Mouse (Mus musculus): Measurements from ENCODE around the gene Pdf. TPM values are rescaled to one million over a fixed set of nuclear protein-coding genes. Genes with fewer than 3 reads are reported as not detected.
"Not testable (repeated sequence)": the region's sequence is repeated elsewhere in the genome, so short reads cannot be mapped to it uniquely, and the experiment has no call there.

The Pdf gene
- polyA plus RNA-seq, 1 experiment from 2014 or later = 8.2 TPM

DNA sequence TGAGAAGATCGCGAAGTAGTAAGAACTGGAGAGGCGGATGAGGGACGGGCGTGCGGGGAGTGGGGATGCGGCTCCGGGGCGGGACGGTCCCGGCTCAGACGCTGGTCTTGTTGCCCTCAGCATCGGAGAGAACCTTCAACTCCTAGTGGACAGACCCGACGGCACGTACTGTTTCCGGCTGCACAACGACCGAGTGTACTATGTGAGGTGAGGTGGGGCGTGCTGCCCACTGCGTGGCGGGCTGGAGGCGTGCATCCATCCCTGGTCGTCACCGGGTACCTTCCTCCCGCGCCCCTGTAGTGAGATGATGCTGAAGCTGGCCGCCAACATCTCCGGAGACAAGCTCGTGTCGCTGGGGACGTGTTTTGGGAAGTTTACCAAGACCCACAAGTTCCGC, 8.6 kb upstream of the Pdf start:
- H3K36me3 ChIP-seq (ENCODE audit: inconsistent target) = peaks cover 24% of the 10 kb centered on the region
- under 1% methylated on average over 33 of the region's 33 CpGs for WGBS (ENCODE audit: missing documents)
- H3K4me3 ChIP-seq (ENCODE audit: inconsistent target) = peak overlapping the region; percentile 92
- peaks cover 60% of the 10 kb centered on the region for H3K79me2 ChIP-seq (ENCODE audit: inconsistent target)
- H3K27ac ChIP-seq = peak overlapping the region; percentile 36

DNA sequence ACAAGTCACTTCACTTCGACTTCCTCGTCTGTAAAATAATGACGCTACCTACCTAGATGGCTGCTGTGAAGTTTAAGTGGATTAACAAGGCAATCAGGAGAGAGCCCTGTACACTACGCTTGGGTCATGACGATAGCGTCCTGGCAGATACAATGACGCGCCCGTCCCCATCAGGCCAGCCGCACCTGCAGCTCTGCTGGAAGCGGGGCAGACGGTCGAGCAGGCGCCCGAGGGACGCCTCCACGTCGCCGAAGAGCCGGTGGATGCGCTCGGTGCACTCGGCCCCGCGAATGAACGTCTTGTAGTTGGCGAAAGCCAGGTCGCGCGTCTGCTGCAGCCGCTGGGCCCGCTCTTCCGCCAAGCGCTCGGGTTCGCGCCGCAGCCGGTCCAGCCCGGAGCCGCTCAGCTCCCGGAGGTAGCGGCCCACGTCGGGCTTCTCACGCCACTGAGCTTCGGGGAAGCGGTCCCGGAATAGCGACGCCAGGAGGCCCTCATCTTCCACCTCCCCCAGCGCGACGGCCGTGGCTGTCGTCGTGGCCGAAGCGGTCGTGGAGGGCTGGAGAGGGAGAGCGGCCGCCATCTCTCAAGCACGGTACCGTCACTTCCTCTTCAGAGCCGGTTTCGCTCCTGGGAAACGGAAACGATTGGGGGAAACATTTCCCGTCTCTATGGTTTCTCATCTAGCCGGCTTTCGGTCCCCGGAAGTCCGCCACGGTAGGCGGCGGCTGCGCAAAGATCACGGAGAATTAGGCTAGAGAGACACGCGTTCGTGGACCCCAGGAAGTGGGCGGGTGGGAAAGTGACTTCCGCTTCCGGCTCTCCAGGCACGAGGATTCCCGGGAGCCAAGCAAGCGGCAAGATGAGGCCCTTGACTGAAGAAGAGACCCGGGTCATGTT, 7.9 kb upstream of the Pdf start, which contains the start of the genes Cog8 and Nip7:
Gene Cog8 (minus strand): TSS at position 614 of the 897 bp plus-strand sequence.
Gene Nip7 (plus strand): TSS at position 802 of the 897 bp plus-strand sequence.
- Histone ChIP-seq H3K36me3 (ENCODE audit: inconsistent target) (peaks cover 27% of the 10 kb centered on the region), H3K27ac (peak within 1 kb of the TSS; percentile 36), H3K4me3 (ENCODE audit: inconsistent target) (peak within 1 kb of the TSS; percentile 92), H3K79me2 (ENCODE audit: inconsistent target) (peaks cover 67% of the 10 kb centered on the region)
- 1% methylated on average over 83 of the region's 88 CpGs for WGBS (ENCODE audit: missing documents)

DNA sequence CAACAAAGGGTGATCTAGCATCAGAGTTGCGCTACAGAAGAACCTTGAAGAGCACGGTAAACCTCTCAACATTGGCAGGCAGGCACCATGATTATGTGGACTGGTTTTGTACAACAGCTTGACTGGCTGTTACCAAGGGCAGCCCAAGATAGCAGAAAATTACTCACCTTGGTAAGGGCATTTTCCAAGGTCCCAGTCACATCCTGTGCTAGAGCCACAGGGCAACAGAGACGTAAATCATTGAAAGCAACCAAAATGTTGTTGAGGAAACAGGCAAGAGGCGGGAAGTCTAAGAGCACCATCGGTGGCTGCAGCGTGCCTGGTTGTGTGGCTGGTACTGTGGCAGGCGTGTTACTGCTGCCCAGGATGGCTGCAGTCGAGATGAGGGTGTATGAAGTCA, 3.6 kb upstream of the Pdf start:
- Histone ChIP-seq H3K36me3 (ENCODE audit: inconsistent target) (peaks cover 19% of the 10 kb centered on the region), H3K27ac (no peak overlapping the region), H3K79me2 (ENCODE audit: inconsistent target) (peaks cover 75% of the 10 kb centered on the region), H3K4me3 (ENCODE audit: inconsistent target) (no peak overlapping the region)
- WGBS (ENCODE audit: missing documents) = 93% methylated on average over 8 of the region's 8 CpGs

DNA sequence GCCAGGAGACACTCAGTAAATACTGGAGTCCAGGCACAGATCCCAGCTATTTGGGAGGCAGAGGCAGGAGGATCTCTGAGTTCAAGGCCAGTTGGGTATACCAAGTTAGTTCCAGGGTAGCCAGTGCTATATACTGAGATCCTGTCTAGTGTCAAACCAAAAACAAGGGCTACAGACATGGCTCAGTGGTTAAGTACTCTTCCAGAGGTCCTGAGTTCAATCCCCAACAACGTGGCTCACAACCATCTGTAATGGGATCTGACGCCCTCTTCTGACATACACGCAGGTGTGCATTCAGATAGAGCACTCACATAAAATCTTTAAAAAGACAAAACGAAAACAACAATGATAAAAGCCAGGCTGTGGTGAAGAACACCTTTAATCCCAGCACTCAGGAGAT, 1.1 kb upstream of the Pdf start:
- WGBS (ENCODE audit: missing documents) = 82% methylated on average over 4 of the region's 4 CpGs
- Histone ChIP-seq H3K36me3 (ENCODE audit: inconsistent target) (peaks cover 41% of the 10 kb centered on the region), H3K79me2 (ENCODE audit: inconsistent target) (peaks cover 74% of the 10 kb centered on the region), H3K27ac (no peak overlapping the region), H3K4me3 (ENCODE audit: inconsistent target) (peak overlapping the region; percentile 44)

DNA sequence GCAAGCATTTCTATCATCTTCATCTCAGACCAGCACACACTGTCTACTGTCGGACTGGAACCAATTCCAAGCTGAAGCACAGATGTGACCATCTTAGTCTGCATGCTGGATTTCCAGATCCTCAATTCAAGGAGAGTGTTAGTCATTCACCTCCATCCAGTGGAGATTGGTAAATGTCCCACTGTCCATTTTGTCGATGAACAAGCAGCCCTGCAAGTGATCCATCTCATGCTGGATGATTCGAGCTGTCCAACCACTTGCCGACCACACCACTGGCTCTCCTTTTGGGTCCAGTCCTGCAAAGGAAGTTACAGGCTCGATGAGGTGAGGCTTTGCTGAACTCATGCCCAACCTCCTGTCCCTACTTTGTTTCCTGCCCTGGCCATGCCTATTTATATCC, 1.4 kb downstream of the Pdf start:
- H3K79me2 ChIP-seq (ENCODE audit: inconsistent target) = peaks cover 49% of the 10 kb centered on the region
- no peak overlapping the region for H3K4me3 ChIP-seq (ENCODE audit: inconsistent target)
- WGBS (ENCODE audit: missing documents) = 64% methylated on average over 5 of the region's 5 CpGs
- no peak overlapping the region for H3K27ac ChIP-seq
- peaks cover 51% of the 10 kb centered on the region for H3K36me3 ChIP-seq (ENCODE audit: inconsistent target)

DNA sequence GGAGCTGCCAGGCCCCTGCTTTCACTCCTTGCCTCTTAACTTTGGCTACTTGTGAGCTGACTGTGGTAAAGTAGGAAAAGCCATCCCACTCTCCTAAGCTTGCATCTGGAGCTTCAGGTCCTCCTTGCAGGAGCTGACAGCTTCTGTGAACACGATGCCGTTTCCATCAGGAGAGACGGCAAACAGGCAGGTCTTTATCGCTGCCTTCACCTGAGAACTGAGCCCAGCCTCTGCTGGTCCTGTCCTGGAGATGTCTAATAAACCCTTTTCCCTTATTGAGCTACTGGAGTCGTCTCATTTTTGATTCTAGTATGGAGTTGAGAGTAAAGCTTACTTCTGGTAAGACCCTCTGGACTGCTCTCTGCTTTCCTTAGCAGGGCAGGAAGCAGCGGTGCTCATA, 2.9 kb downstream of the Pdf start:
- 88% methylated on average over 6 of the region's 6 CpGs for WGBS (ENCODE audit: missing documents)
- no peak overlapping the region for H3K4me3 ChIP-seq (ENCODE audit: inconsistent target)
- peaks cover 60% of the 10 kb centered on the region for H3K36me3 ChIP-seq (ENCODE audit: inconsistent target)
- H3K79me2 ChIP-seq (ENCODE audit: inconsistent target) = peaks cover 34% of the 10 kb centered on the region
- H3K27ac ChIP-seq = no peak overlapping the region

DNA sequence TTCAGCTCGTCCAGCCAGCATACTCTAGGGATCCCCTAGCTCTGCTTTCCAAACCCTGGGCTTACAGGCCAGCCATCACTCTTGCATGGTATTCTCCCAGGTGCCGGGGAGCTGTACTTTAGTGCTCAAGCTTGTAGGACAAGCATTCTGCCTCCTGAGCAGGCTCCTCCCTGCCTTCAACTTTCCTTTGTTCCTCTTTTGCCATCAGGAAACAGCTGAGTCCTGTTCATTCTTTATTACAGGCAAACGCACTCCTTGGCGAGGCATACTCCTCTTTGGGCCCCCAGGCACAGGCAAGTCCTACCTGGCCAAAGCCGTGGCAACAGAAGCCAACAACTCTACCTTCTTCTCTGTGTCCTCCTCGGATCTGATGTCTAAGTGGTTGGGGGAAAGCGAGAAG, 7.8 kb downstream of the Pdf start:
- Histone ChIP-seq H3K27ac (no peak overlapping the region), H3K36me3 (ENCODE audit: inconsistent target) (peaks cover 66% of the 10 kb centered on the region), H3K79me2 (ENCODE audit: inconsistent target) (peaks cover 8% of the 10 kb centered on the region; the same call in 1 of the 2 replicates), H3K4me3 (ENCODE audit: inconsistent target) (no peak overlapping the region)
- WGBS (ENCODE audit: missing documents) = 45% methylated on average over 7 of the region's 7 CpGs

DNA sequence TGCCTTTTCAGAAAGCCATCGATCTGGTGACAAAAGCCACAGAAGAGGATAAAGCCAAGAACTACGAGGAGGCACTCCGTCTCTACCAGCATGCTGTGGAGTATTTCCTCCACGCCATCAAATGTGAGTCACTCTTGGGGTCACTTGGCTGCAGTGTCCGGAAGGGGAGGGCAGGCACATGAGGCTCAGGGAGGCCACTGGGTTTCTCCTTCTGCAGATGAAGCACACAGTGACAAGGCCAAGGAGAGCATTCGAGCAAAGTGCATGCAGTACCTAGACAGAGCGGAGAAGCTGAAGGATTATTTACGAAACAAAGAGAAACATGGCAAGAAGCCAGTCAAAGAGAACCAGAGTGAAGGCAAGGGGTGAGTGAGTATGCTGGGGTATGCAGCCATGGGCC, 11.8 kb downstream of the Pdf start:
- Histone ChIP-seq H3K4me3 (ENCODE audit: inconsistent target) (no peak overlapping the region), H3K27ac (no peak overlapping the region), H3K79me2 (ENCODE audit: inconsistent target) (peaks cover 44% of the 10 kb centered on the region), H3K36me3 (ENCODE audit: inconsistent target) (peaks cover 26% of the 10 kb centered on the region)
- whole genome bisulfite sequencing (ENCODE audit: missing documents) = 86% methylated on average over 8 of the region's 8 CpGs

DNA sequence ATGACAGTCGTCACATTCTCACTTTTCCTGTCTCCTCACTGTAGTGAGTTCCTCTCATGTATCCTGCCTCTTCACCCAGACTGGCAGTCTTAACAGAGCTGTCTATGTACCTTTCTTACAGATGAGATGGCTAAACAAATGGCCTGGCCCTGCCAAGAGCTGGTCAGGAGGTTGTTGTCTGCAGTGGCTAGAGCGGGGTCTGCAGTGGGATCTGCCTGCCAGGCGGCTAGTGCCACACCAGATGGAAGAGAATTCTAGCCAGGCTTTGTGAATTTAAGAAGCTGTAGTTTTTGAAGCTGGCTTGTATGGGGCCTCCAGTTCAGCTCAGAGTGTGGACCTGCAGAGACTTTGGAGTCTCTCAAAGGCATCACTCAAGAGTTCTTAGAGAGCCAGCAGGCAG, 12.8 kb downstream of the Pdf start:
- Histone ChIP-seq H3K27ac (no peak overlapping the region), H3K36me3 (ENCODE audit: inconsistent target) (peaks cover 17% of the 10 kb centered on the region), H3K79me2 (ENCODE audit: inconsistent target) (peaks cover 44% of the 10 kb centered on the region), H3K4me3 (ENCODE audit: inconsistent target) (no peak overlapping the region)
- 100% methylated on average over 3 of the region's 3 CpGs for WGBS (ENCODE audit: missing documents)

DNA sequence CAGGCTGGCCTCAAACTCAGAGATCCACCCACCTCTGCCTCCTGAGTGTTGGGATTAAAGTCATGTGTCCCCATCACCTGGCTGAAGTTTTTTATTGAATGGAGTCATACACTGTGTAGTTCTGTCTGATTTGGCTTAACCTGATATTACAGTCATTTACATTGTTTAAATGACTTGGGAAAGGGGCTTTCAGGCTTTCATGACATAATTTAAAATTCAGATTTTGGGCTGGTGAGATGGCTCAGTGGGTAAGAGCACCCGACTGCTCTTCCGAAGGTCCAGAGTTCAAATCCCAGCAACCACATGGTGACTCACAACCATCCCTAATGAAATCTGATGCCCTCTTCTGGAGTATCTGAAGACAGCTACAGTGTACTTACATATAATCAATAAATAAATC, 14.8 kb downstream of the Pdf start:
- WGBS (ENCODE audit: missing documents) = 86% methylated on average over 2 of the region's 2 CpGs
- H3K79me2 ChIP-seq (ENCODE audit: inconsistent target) = peaks cover 44% of the 10 kb centered on the region
- H3K4me3 ChIP-seq (ENCODE audit: inconsistent target); H3K27ac ChIP-seq: not testable (repeated sequence)
- peaks cover 11% of the 10 kb centered on the region for H3K36me3 ChIP-seq (ENCODE audit: inconsistent target)

DNA sequence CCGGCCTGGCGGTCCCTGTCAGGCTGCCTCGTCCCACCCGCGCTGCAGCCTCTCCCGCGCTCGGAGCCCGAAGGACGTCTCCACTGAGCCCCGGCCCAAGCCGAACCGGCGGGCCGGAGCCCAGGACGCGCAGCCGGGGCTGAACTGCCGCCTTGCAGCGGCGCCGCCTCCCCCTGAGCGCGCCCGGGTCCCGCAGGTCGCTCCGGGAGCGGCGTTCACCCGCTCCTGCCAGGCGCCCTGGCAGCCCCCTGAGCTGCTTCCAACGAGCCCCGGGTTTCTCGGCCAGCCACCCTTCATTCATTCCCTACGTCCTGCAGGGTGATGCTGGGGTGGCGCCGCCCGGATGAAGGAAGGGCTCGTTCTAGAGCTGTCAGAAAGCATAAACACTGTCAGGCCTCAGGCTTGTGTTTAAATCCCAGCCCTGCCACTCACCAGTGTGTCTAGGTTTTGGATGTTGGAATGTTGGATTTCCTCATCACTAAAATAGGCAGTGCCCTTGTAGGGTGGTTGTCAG, 16.8 kb downstream of the Pdf start:
- Histone ChIP-seq H3K36me3 (ENCODE audit: inconsistent target) (peaks cover 3% of the 10 kb centered on the region; the same call in 1 of the 2 replicates), H3K79me2 (ENCODE audit: inconsistent target) (peaks cover 44% of the 10 kb centered on the region), H3K27ac (no peak overlapping the region), H3K4me3 (ENCODE audit: inconsistent target) (peak overlapping the region; percentile 54)
- 1% methylated on average over 40 of the region's 40 CpGs for WGBS (ENCODE audit: missing documents)

DNA sequence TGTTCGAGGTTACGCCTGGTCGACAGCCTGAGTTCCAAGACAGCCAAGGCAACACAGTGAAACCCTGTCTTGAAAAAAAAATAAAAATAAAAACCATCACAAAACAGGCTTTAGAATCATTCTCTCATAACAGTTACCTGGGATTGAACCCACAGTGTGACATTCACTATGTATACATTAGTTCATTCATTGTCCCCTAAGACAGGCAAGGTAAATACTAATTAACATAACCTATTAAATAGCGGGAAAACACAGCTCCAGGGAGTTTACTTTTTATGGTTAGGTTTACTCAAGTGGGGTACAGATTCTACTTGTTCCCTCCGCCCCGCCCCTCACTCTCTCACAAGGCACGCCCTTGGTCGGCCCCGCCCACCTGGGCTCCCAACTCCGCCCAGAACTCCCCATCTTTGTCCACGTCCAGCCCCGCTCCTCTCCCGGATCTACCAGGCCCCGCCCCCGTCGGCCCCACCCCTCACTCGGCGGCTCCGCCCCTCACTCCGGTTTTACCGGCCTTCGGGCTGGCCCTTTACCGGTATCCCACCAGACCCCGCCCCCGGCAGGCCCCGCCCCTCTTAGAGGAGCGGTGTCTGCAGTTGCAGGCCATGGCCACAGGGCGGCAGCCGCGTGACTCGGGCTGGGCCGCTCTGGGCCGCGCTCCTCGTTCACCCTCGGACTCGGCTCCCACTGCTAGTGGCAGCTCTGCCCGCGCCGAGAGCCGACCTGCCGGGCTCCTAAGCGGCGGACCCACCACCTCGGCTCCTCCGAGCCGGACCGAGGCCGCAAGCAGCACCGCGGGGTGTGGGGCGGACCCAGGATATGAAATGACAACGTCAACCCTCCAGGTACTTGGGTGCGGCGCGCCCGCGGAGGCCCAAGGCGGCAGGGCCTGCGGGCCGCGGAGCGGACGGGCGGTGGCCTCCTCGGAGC, 17.5 kb downstream of the Pdf start, which contains the start of gene Vps4a:
Gene Vps4a (plus strand): TSS at position 573 of the 927 bp plus-strand sequence.
- 7% methylated on average over 58 of the region's 66 CpGs for WGBS (ENCODE audit: missing documents)
- Histone ChIP-seq H3K27ac (0 out of 2 replicates have a peak within 1 kb of the TSS, but pooled peaks have one; percentile 8), H3K4me3 (ENCODE audit: inconsistent target) (peak within 1 kb of the TSS; percentile 54), H3K79me2 (ENCODE audit: inconsistent target) (peaks cover 43% of the 10 kb centered on the region), H3K36me3 (ENCODE audit: inconsistent target) (no peaks in the 10 kb centered on the region)

DNA sequence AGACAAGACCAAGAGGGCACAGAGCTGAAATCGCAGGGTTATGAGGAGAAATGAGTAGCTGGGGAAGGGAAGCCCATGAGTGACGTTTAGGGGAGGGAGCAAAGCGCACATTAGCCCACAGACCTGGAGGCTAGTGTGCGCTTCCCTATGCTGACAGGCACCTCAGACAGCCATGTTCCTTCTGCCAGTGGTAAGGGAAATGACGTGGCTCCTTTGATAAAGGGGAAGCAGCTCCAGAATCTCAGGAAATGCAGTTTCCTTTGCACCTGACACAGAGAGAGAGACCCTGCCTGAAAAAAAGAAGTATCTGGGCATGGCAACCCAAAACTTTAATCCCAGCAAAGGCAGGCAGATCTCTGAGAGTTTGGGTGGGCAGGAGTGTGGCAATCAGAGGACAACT, 18.4 kb downstream of the Pdf start:
- Histone ChIP-seq H3K4me3 (ENCODE audit: inconsistent target) (no peak overlapping the region), H3K79me2 (ENCODE audit: inconsistent target) (peaks cover 34% of the 10 kb centered on the region), H3K27ac (0 out of 2 replicates have a peak overlapping the region, but pooled peaks have one; percentile 8), H3K36me3 (ENCODE audit: inconsistent target) (no peaks in the 10 kb centered on the region)
- WGBS (ENCODE audit: missing documents) = 59% methylated on average over 5 of the region's 5 CpGs

DNA sequence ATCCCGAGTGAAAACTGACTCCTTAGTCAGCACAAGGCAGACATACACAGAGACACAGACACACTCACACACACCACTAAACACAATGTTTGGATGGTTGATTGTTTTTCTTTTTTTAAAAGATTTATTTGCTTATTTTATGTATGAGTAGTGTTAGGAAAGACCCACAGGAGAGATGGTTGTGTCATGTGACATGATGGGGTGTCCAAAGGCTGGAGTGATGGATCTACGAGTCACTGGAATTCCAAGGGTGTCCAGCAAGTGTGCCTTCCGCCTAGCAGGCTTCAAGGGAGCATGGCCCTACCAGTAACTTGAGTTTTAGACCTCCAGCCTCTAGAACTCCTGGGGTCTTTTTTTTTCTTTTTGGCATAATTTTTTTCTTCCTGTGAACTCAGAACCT, 19.1 kb downstream of the Pdf start:
- Histone ChIP-seq H3K79me2 (ENCODE audit: inconsistent target) (peaks cover 27% of the 10 kb centered on the region), H3K36me3 (ENCODE audit: inconsistent target) (no peaks in the 10 kb centered on the region), H3K27ac (no peak overlapping the region), H3K4me3 (ENCODE audit: inconsistent target) (no peak overlapping the region)
- 87% methylated on average over 3 of the region's 3 CpGs for WGBS (ENCODE audit: missing documents)

Measured in macrophage (primary cell).